Mouse (Mus musculus) heart, postnatal 0 days (tissue): ENCODE results near the gene Chrd.

ENCODE experiments used
- CTCF ChIP-seq: IDR thresholded peaks from 2 replicates; pipeline ENCODE4 v1.5.1; 2016; ENCODE audit warnings: antibody characterized with exemption, control low read depth, low read depth
- EP300 ChIP-seq: IDR thresholded peaks from 2 replicates; pipeline ENCODE4 v1.6.1; 2016; ENCODE audit warnings: antibody characterized with exemption, low read depth

DNA sequence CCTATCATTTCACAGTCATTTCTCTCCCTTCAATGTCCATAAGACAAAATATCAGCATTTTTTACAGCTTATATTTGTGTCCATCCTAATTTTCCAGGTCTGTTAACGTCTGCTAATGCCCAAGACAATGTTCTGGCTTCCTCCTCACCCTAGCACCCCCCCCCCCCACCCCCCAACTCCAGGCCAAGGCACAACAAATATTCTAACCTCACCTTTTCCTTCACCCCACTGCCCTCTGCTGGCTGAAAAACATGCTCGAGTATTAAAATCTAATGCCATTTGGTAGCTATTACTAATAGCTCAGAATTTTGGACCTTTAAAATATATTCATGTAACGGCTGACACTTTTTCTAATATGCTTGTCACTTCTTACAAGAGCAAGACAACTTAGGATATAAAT is 28.8 kb downstream of the Chrd start:
- TF ChIP-seq EP300 = no peak
- TF ChIP-seq CTCF = peak; percentile 65
